Mouse (Mus musculus): ENCODE data around the gene 4930512M02Rik. TPM values are rescaled to one million over a fixed set of nuclear protein-coding genes. Genes with fewer than 3 reads are reported as not detected.

The 4930512M02Rik gene
- polyA plus RNA-seq (2017; shearing (Covaris generic)): 0.55 TPM

GRCm38 (mm10) chr11:11627735-11628134 is at the start of gene 4930512M02Rik:
Gene 4930512M02Rik, minus strand, starts transcription at chr11:11627835.

Other genes starting within 250 kb of the 4930512M02Rik start
- 1.1 TPM for gene Spata48, start 165.7 kb downstream of the 4930512M02Rik start, polyA plus RNA-seq (2017; shearing (Covaris generic))
- gene Zpbp, start 165.4 kb downstream of the 4930512M02Rik start, polyA plus RNA-seq (2017; shearing (Covaris generic)): 2.4 TPM
- gene Ikzf1, start 57.2 kb upstream of the 4930512M02Rik start, polyA plus RNA-seq (2017; shearing (Covaris generic)): 108 TPM
- 0.72 TPM for gene Fignl1, start 181.1 kb upstream of the 4930512M02Rik start, polyA plus RNA-seq (2017; shearing (Covaris generic))